Mouse (Mus musculus): ENCODE results near the gene Ctsa. TPM values are rescaled to one million over a fixed set of nuclear protein-coding genes. Genes with fewer than 3 reads are reported as not detected.
"Not testable (repeated sequence)": the region's sequence is repeated elsewhere in the genome, so short reads cannot be mapped to it uniquely, and the experiment has no call there.

Gene Ctsa
- total RNA-seq, 2 experiments from 2014 or later = 108 to 116 TPM

DNA sequence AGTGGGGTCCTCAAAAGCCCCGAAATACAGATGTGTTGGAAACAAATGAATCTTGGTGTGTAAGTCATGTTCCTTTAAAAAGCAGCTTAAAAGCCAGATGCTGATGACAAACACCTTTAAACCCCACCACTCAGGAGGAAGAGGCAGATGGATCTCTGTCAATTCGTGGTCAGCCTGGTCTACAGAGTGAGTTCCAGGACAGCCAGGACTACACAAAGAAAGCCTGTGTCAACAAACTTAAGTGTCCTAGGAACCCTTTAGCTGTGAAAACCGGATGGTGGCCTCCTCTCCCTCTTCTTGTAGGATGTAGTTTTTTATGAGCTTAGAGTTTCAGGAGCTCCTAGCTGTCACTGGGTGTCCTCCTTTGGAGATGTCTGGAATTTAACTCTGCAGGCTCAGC lies 40.9 kb downstream of the Ctsa start:
- no peak for DNase-seq
- intact Hi-C loops (cut with DNase I) = no loop called here

GRCm38 (mm10) chr2:164874239-164874769 lies 41.6 kb downstream of the Ctsa start:
- peak; percentile 69 to 71 for DNase-seq
- intact Hi-C loops (cut with DNase I) = no loop called here

GRCm38 (mm10) chr2:164875648-164876047 lies 43.0 kb downstream of the Ctsa start:
- intact Hi-C loops (cut with DNase I) = not testable (repeated sequence)

GRCm38 (mm10) chr2:164877376-164878215 lies 44.9 kb downstream of the Ctsa start:
- intact Hi-C loops (cut with DNase I) = not testable (repeated sequence)

More at GRCm38 (mm10) chr2:164875648-164876047, 43.0 kb downstream of the Ctsa start:
- DNase-seq = not testable (repeated sequence)

DNA sequence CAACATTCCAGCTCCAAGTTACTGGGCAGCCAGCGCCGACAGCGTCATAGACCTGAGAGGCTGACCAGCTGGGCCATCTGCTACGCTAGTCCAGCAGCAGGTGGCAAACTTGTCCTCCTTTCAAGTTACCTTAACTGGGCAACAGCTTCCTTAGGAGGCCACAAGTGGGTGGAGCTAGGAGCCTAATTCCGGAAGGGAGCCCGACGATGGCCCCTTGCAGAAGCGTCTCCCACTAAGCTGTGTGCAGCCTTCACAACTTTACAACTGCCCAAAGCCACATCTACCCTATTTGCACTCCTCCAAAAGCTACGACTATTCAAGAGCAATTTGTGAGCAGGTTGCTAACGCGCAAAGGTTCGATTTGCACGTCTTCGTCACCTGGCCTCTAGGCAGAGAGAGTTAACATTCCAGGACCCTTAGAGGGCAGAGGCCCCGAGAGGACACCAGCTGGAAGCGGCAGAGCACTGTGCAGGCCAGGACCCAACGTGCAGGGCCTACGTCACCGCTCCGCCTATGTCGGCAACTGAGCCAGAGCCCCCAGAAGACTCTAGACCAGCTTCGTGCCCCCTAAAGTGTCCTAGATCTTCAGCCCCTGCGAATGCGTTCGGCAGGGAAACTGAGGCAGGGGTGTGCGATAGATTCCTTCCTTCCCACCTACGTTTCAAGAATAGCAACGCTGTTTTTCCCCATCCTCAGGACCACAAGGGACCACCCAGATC lies 46.0 kb downstream of the Ctsa start:
- DNase-seq = peak; percentile 73 to 76
- intact Hi-C loops (cut with DNase I) = loop anchor here (1.0 kb wide), 1 partner anchor 45 kb away; the partner anchor contains the start of gene Neurl2

More at GRCm38 (mm10) chr2:164877376-164878215, 44.9 kb downstream of the Ctsa start:
- DNase-seq = not testable (repeated sequence)

DNA sequence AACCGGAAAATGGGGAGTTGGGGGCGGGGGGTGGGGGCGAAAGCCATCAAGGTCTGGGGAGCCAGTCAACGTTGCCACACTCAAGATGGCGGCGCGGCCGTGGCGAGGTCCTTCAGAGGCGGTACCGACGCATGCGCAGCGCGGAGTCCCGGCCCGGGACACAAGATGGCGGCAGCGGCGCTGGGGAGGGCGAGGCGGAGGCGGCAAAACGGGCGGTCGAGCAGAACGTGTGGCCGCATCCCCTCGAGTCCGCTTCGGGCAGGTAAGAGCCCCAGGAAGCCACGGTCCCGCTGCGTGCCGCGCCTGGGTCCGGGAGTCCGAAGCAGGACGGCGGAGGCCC lies 46.5 kb downstream of the Ctsa start, which contains the start of gene Pcif1:
Gene Pcif1 (plus strand): TSS at position 77 of the 340 bp plus-strand sequence.
- intact Hi-C loops (cut with DNase I) = loop anchor here (1.0 kb wide), 1 partner anchor 46 kb away; the partner anchor contains the start of gene Neurl2

GRCm38 (mm10) chr2:164879568-164880277 lies 47.0 kb downstream of the Ctsa start:
- intact Hi-C loops (cut with DNase I) = loop anchor here (1.0 to 2.0 kb wide), 2 partner anchors 23 to 46 kb away; partner anchors contain the start of genes Neurl2 and Pltp
- peak; percentile 94 to 95 for DNase-seq

More for the DNA sequence above, 46.5 kb downstream of the Ctsa start, which contains the start of gene Pcif1:
- peak; percentile 95 to 96 for DNase-seq

DNA sequence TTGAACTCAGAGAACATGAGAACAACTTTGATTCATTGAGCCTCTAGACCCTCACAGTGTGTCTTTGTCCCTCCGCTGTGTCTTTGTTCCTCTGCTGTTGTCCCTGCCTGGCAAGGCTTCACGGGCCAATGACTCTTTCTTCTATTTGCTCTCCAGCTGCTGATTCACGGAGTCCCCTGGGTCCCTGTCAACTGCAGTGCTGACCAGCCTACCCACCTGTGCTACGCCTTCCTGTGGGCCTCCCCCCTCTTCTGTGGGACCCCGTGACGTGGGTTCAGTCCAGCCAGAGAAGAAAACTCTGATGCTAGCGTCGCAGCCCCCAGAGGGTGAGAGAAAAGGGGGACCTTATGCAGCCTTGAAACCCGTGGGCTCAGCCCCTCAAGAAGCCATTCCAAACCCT lies 49.9 kb downstream of the Ctsa start:
- no peak for DNase-seq
- intact Hi-C loops (cut with DNase I) = loop anchor here (2.0 kb wide), 1 partner anchor 18 kb away; no protein-coding TSS in a partner anchor

DNA sequence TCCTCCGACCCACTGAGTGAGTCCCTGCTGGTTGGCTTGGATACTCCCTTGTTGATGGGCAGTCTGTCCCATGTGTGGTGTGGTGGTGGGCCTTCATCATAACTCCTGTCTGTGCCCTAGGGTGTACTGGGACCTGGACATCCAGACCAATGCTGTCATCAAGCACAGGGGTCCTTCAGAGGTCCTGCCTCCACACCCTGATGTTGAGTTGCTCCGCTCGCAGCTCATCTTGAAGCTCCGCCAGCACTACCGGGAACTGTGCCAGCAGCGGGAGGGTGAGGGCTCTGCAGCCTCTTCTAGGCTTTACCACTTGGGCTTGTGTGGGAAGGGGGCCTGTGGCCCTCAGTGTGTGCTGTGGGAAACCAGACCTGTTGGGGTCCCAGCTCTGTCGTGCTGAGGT lies 53.1 kb downstream of the Ctsa start:
- peak; percentile 86 to 90 for DNase-seq
- intact Hi-C loops (cut with DNase I) = no loop called here

DNA sequence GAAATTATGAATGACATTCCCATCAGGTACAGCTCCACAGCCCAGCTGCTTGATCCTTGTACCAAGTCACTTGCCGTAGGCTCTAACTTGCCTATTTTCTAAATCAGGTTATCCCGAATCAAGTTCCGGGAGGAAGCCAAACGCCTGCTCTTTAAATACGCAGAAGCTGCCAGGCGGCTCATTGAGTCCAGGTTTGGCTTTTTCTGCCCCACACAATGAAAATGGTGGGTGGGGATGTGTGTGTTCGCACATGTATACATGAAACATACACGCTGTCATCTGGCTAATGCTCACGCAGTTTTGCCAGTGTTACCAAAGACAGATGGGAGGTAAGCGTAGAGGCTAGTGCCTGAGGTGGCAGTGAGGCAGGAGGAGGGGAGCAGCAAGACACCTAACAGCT lies 53.9 kb downstream of the Ctsa start:
- DNase-seq = no peak
- intact Hi-C loops (cut with DNase I) = no loop called here

DNA sequence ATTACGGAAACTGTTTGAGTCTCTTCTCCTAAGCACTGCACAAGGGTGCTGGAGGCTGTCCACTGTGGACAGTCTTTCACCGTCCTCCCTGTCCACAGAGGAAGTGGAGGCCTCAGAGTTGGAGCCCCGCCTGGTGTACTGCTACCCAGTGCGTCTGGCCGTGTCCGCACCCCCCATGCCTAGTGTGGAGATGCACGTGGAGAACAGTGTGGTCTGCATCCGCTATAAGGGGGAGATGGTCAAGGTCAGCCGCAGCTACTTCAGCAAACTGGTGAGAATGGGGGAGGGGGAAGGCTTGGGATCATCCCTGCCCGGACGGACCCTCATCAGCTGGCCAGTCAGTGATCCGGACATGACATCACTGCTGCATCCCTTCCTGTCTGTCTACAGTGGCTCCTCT lies 56.3 kb downstream of the Ctsa start:
- DNase-seq = no peak

GRCm38 (mm10) chr2:164889960-164890359 lies 57.3 kb downstream of the Ctsa start:
- DNase-seq = no peak
- intact Hi-C loops (cut with DNase I) = no loop called here

More for the DNA sequence above, 56.3 kb downstream of the Ctsa start:
- intact Hi-C loops (cut with DNase I) = no loop called here

Other genes starting within 250 kb of the Ctsa start
- gene Wfdc6a, start 247.4 kb upstream of the Ctsa start, total RNA-seq (2021) = not detected
- not detected for gene Eppin, start 239.3 kb upstream of the Ctsa start, total RNA-seq (2021)
- not detected for gene Wfdc6b, start 219.4 kb upstream of the Ctsa start, total RNA-seq (2021)
- not detected for gene Wfdc8, start 219.2 kb upstream of the Ctsa start, total RNA-seq (2021)
- not detected for gene Wfdc16, start 194.1 kb upstream of the Ctsa start, total RNA-seq (2021)
- gene Wfdc10, start 176.8 kb upstream of the Ctsa start, total RNA-seq (2021) = not detected
- not detected for gene Wfdc9, start 176.3 kb upstream of the Ctsa start, total RNA-seq (2021)
- not detected for gene Wfdc11, start 158.8 kb upstream of the Ctsa start, total RNA-seq (2021)
- gene Wfdc13, start 147.8 kb upstream of the Ctsa start, total RNA-seq (2021) = not detected
- not detected for gene Spint4, start 134.4 kb upstream of the Ctsa start, total RNA-seq (2021)
- gene Spint5, start 117.6 kb upstream of the Ctsa start, total RNA-seq (2021) = not detected
- under 1 TPM; 0.17 to 0.40 TPM for gene Wfdc3, start 86.9 kb upstream of the Ctsa start, total RNA-seq (2021)
- 10 to 100 TPM; 35.8 to 38.5 TPM for gene Dnttip1, start 86.9 kb upstream of the Ctsa start, total RNA-seq (2021)
- 10 to 100 TPM; 31.7 to 32.5 TPM for gene Ube2c, start 63.0 kb upstream of the Ctsa start, total RNA-seq (2021)
- gene Tnnc2, start 52.9 kb upstream of the Ctsa start, total RNA-seq (2021) = under 1 TPM in 1 of 2 experiments, not detected in 1; 0.52 TPM
- gene Snx21, start 47.0 kb upstream of the Ctsa start, total RNA-seq (2021) = 10 to 100 TPM; 25.9 to 26.3 TPM
- gene Acot8, start 28.0 kb upstream of the Ctsa start, total RNA-seq (2021) = 10 to 100 TPM; 12.6 to 13.4 TPM
- 1 to 10 TPM; 2.1 to 2.9 TPM for gene Zswim3, start 27.8 kb upstream of the Ctsa start, total RNA-seq (2021)
- 1 to 10 TPM; 5.2 to 5.3 TPM for gene Zswim1, start 10.2 kb upstream of the Ctsa start, total RNA-seq (2021)
- under 1 TPM; 0.55 to 0.69 TPM for gene Spata25, start 4.3 kb upstream of the Ctsa start, total RNA-seq (2021)
- gene Neurl2, start 583 bp downstream of the Ctsa start, total RNA-seq (2021) = 10 to 100 TPM; 26.4 to 35.8 TPM
- gene Pltp, start 24.8 kb downstream of the Ctsa start, total RNA-seq (2021) = 10 to 100 TPM; 39.1 to 40.9 TPM
- gene Pcif1, start 46.4 kb downstream of the Ctsa start, total RNA-seq (2021) = 10 to 100 TPM; 42.2 to 45.1 TPM
- gene Zfp335, start 78.9 kb downstream of the Ctsa start, total RNA-seq (2021) = 10 to 100 TPM; 11.5 to 12.2 TPM
- gene Mmp9, start 107.9 kb downstream of the Ctsa start, total RNA-seq (2021) = under 1 TPM; 0.47 to 0.89 TPM
- gene Slc12a5, start 127.9 kb downstream of the Ctsa start, total RNA-seq (2021) = under 1 TPM; 0.72 to 0.79 TPM
- gene Ncoa5, start 202.0 kb downstream of the Ctsa start, total RNA-seq (2021) = 10 to 100 TPM; 24.6 to 26.1 TPM
- gene Cd40, start 222.8 kb downstream of the Ctsa start, total RNA-seq (2021) = 1 to 10 TPM; 5.3 to 6.5 TPM

Data from heart, postnatal 10 days (tissue).